Mouse (Mus musculus) testis, adult 2 months (tissue): ENCODE measurements around the gene Mettl7a1. TPM values are rescaled to one million over a fixed set of nuclear protein-coding genes. Genes with fewer than 3 reads are reported as not detected.
"Not testable (repeated sequence)": the region's sequence is repeated elsewhere in the genome, so short reads cannot be mapped to it uniquely, and the experiment has no call there.

Experiments
- H3K27ac ChIP-seq: fragments of 200-500 bp; 2 replicates; pipeline ENCODE4 v1.5.1; 2012; ENCODE audit warnings: low read depth, low read length; ENCODE audit not compliant: control insufficient read depth, insufficient read depth
- H3K27me3 ChIP-seq: fragments of 200-500 bp; 2 replicates; pipeline ENCODE4 v1.6.1; 2012; ENCODE audit warnings: mild to moderate bottlenecking, low read length, moderate library complexity; ENCODE audit not compliant: control insufficient read depth, insufficient read depth
- H3K36me3 ChIP-seq: fragments of 200-500 bp; 2 replicates; pipeline ENCODE4 v1.6.1; 2012; ENCODE audit warnings: mild to moderate bottlenecking, low read length; ENCODE audit not compliant: control insufficient read depth, insufficient read depth
- H3K4me1 ChIP-seq: fragments of 200-500 bp; 2 replicates; pipeline ENCODE4 v1.6.1; 2012; ENCODE audit warnings: low read length; ENCODE audit not compliant: control insufficient read depth, insufficient read depth
- H3K4me3 ChIP-seq: fragments of 200-500 bp; 2 replicates; pipeline ENCODE4 v1.5.1; 2012; ENCODE audit warnings: low read depth, mild to moderate bottlenecking, low read length, moderate library complexity, mixed read lengths; ENCODE audit not compliant: control insufficient read depth
- CTCF ChIP-seq: fragments of 200-500 bp; IDR thresholded peaks from 2 replicates; pipeline ENCODE4 v1.5.1; 2012; ENCODE audit warnings: low read depth, mild to moderate bottlenecking, inconsistent platforms, low read length, moderate library complexity; ENCODE audit not compliant: control insufficient read depth, insufficient read depth, insufficient replicate concordance
- POLR2A ChIP-seq: fragments of 200-500 bp; IDR thresholded peaks from 2 replicates; pipeline ENCODE4 v1.6.1; 2012; ENCODE audit warnings: low read depth, mild to moderate bottlenecking, inconsistent platforms, low read length, moderate library complexity; ENCODE audit not compliant: control insufficient read depth
- polyA plus RNA-seq: library from polyadenylated mRNA; depleted of rRNA; stranded (reverse); fragments of >200 nt; gene quantifications from 2 replicates; pipeline ENCODE4 v1.2.3, GENCODE M21; 2012

Gene Mettl7a1
- polyA plus RNA-seq, 1 experiment, result 5.0 TPM

GRCm38 (mm10) chr15:100320295-100320905 lies 16.5 kb downstream of the Mettl7a1 start:
- TF ChIP-seq POLR2A (no peak), CTCF (no peak)

DNA sequence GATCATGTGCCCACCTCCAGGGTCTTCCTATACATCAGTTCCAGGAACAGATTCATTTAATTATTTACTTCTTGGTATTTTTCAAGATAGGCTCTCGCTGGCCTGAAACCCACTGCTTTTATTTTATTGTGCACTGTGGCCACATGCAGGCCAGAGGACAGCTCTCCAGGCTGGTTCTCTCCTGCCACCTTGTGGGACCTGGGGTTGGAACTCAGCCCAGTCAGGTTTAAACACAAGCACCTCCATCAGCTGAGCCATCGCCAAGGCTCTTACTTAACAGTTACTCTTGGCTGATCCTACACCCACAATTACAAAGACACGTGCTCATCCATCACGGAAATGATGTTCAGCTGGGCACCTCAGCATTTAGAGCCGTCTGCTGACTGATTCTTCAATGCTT lies 17.2 kb downstream of the Mettl7a1 start:
- no peak for TF ChIP-seq POLR2A
- no peak; the same call in 1 of the 2 replicates for TF ChIP-seq CTCF
- Histone ChIP-seq H3K36me3 (no peaks in the 10 kb centered on the region), H3K27me3 (no peaks in the 10 kb centered on the region), H3K27ac (no peak overlapping the region), H3K4me1 (no peaks in the 10 kb centered on the region; the same call in 1 of the 2 replicates), H3K4me3 (no peak overlapping the region)

More at GRCm38 (mm10) chr15:100320295-100320905, 16.5 kb downstream of the Mettl7a1 start:
- H3K4me3 ChIP-seq, result no peak overlapping the region
- H3K27ac ChIP-seq, result no peak overlapping the region
- no peaks in the 10 kb centered on the region; the same call in 1 of the 2 replicates for H3K4me1 ChIP-seq
- no peaks in the 10 kb centered on the region for H3K27me3 ChIP-seq
- H3K36me3 ChIP-seq, result no peaks in the 10 kb centered on the region

GRCm38 (mm10) chr15:100324021-100324591 lies 20.2 kb downstream of the Mettl7a1 start:
- no peaks in the 10 kb centered on the region for H3K27me3 ChIP-seq
- H3K4me3 ChIP-seq, result no peak overlapping the region
- no peak overlapping the region for H3K27ac ChIP-seq
- H3K4me1 ChIP-seq, result no peaks in the 10 kb centered on the region; the same call in 1 of the 2 replicates
- no peaks in the 10 kb centered on the region for H3K36me3 ChIP-seq
- no peak for TF ChIP-seq POLR2A
- TF ChIP-seq CTCF, result no peak

DNA sequence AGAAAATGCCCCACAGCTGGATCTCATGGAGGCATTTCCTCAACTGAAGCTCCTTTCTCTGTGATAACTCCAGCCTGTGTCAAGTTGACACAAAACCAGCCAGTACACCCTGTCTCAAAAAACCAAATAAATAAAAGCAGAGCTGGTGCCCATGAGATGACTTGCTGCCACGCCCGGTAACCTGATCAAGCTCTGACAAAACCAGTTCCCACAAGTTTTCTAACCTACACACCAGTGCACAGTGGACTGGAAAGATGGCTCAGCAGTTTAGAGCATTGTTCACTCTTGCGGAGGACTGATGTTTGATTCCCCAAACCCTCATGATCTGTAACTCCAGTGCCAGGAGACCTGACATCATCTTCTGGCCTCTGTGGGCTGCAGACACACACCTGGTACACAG lies 21.3 kb downstream of the Mettl7a1 start:
- TF ChIP-seq POLR2A (no peak), CTCF (no peak)
- no peaks in the 10 kb centered on the region for H3K36me3 ChIP-seq
- H3K27me3 ChIP-seq, result no peaks in the 10 kb centered on the region
- no peaks in the 10 kb centered on the region; the same call in 1 of the 2 replicates for H3K4me1 ChIP-seq
- H3K4me3 ChIP-seq, result no peak overlapping the region
- no peak overlapping the region for H3K27ac ChIP-seq

GRCm38 (mm10) chr15:100328089-100328488 lies 24.1 kb downstream of the Mettl7a1 start:
- not testable (repeated sequence) for H3K27me3 ChIP-seq, H3K36me3 ChIP-seq, H3K27ac ChIP-seq, H3K4me1 ChIP-seq, H3K4me3 ChIP-seq

- not testable (repeated sequence) for H3K4me3 ChIP-seq, H3K27ac ChIP-seq, H3K4me1 ChIP-seq, H3K36me3 ChIP-seq, H3K27me3 ChIP-seq
These were observed 25.4 kb downstream of the Mettl7a1 start for GRCm38 (mm10) chr15:100329336-100329735.

DNA sequence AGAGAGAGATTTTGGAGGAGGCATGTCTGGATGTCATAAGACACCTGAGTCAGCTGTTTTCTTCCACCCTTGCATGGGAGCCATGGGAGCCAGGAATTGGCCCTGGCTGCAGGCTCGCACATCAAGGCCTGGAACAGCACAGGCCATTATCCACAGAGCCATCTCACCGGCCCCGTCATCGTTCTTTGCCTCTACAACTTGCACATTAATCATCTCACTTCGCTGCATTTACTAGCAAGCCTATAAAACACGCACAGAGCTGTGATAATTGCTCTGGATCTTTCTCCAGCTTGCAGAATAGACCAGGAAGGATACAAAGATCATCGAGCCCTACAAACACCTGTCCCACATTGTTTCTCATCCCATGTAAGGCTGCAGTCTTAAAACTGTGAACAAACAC lies 26.8 kb downstream of the Mettl7a1 start:
- Histone ChIP-seq H3K27ac (no peak overlapping the region), H3K4me3 (no peak overlapping the region), H3K36me3 (no peaks in the 10 kb centered on the region), H3K27me3 (no peaks in the 10 kb centered on the region), H3K4me1 (no peaks in the 10 kb centered on the region)
- TF ChIP-seq CTCF, result no peak
- TF ChIP-seq POLR2A, result no peak

DNA sequence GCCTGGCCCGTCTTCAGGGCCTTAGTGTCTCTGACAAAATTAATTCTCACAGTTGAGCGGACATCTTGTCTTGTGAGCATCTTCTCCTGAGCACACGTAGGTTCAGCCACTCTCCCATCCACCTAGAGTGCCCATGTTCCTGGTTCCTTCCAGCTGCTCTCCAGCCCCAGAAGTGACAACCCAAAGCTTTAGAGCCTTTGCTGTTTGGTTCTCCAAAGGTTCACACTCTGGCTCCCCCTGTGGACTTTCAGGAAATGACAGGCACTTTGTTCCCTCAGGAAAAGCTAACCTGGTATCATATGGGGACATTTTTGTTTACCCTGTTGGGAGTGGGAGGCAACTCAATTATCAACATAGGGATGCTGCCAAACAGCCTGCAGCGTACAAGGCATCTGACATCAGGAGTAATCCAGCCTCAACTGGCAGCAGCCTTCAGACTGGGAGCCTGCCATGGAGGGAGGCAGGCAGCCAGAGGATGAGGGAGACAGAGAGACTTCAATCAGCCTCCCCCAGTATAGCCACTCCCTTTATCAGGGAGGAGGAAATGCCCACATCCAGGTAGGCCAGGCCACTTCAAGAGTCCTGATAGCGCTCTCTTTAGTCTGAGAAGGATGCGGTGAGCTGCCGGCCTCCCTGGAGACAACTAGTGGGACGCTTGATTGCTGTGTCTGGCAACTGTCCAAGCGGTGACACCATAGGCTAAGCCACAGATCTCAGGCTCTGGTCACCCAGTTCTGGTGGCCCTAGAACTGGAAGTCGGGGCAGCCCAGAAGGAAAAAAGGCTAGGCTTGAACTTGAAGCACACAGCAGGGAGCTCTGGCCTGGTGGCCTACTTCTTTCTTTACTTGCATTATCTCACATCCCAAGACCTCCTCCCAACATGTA lies 28.4 kb downstream of the Mettl7a1 start:
- H3K27me3 ChIP-seq, H3K27ac ChIP-seq, H3K4me1 ChIP-seq, H3K36me3 ChIP-seq, H3K4me3 ChIP-seq: not testable (repeated sequence)
